Mouse (Mus musculus) lung, adult 2 months (tissue): Measurements from ENCODE around the gene Esrra. TPM values are rescaled to one million over a fixed set of nuclear protein-coding genes. Genes with fewer than 3 reads are reported as not detected.

Experiments used
- DNase-seq: peaks from one replicate; pipeline ENCODE4 v3.0.0; 2022
- H3K4me1 ChIP-seq: fragments of 200-500 bp; 2 replicates; pipeline ENCODE4 v1.6.1; 2011; ENCODE audit warnings: low read length; ENCODE audit not compliant: control insufficient read depth, insufficient read depth
- H3K4me3 ChIP-seq: fragments of 200-500 bp; replicated peaks from 2 replicates; pipeline ENCODE3; 2011; ENCODE audit warnings: low read depth, mild to moderate bottlenecking, control low read depth, low read length; ENCODE audit errors: extremely low read depth
- CTCF ChIP-seq: fragments of 200-500 bp; IDR thresholded peaks from 2 replicates; pipeline ENCODE4 v1.5.1; 2011; ENCODE audit warnings: mild to moderate bottlenecking, low read length, control low read depth; ENCODE audit not compliant: insufficient read depth
- POLR2A ChIP-seq: fragments of 200-500 bp; IDR thresholded peaks from 2 replicates; pipeline ENCODE4 v1.6.1; 2011; ENCODE audit warnings: low read depth, mild to moderate bottlenecking, control low read depth, low read length, borderline replicate concordance; ENCODE audit errors: extremely low read depth
- WGBS: fragments of 180-500 bp; shearing (Covaris S2); methylation state at CpG from one replicate; pipeline ENCODE4 v1.1.7; 2018; 5-methylcytosine and 5-hydroxymethylcytosine counted together
- polyA plus RNA-seq: library from polyadenylated mRNA; depleted of rRNA; stranded (reverse); fragments of >200 nt; gene quantifications from 2 replicates; pipeline ENCODE4 v1.2.3, GENCODE M21; 2012

Esrra gene
- polyA plus RNA-seq, 1 experiment: 43.8 TPM

DNA sequence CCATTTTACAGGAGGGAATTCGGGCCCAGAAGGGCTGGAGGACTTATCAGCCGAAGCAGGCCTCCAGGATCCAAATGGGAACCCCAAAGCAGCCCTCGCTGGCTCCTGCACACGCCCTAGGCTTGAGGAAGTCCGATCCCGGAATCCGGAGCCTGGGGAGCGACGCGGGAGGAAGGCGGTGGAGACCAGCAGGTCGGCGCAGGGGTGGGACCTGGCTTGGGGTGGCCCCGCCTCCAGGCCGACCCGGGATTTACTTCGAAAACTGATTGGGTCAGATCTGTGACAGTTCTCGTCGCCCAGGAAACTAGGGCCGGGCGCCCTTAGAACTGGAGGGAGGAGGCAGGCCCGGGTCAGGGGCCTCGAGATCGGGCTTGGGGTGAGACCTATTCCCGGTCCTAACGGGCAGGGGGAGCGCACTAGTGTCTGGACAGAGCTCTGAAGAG, 20.7 kb upstream of the Esrra start, which contains the start of gene Gpr137:
TSS of gene Gpr137 (minus strand) at position 232 of the 443 bp plus-strand sequence.
- WGBS: under 1% methylated on average over 27 of the region's 27 CpGs
- peaks cover 7% of the 10 kb centered on the region; the same call in 1 of the 2 replicates for H3K4me1 ChIP-seq

DNA sequence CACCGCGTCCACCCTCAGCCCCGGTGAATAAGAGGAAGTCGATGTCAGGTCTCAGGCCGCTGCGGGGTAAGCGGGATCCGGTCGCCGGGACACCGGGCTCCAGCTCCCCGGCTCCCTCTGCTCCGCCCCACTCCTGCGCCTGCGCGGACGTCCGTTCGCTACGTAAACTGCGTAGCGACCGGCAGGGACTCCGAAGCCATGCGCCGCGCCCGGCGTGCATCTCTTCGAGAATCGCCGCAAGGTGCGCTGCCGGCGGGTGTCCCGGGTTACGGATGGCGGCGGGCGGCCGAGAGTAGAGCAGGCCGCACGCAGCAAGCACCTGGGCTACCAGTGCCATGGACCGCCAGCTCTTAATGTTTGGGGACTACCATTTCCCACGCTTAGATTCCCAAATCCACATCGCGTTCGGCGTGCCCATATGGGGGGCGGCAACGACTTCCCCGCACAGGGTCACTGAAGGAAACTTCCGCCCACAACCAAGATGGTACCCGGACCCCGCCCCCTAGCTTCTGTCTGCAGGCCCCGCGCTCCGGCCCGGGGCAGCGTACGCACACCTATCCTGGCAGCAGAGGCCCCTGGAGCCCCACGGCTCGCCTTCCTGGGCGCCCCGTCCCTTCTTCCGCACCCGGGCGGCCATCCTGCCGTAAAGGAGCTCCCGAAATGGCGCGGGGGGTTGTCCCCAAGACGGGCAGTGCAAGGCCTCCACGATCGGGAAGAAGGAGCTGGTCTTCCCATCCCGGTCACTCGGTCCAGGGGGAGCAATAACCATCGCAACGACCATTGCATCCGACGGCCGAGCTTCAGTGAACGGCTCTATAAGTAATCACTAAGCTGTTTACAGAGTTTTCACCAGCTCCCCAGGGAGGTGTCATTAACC, 20.0 kb upstream of the Esrra start, which contains the start of gene Bad:
TSS of gene Bad (plus strand) at position 490 of the 877 bp plus-strand sequence.
- WGBS: under 1% methylated on average over 83 of the region's 83 CpGs
- no peak for TF ChIP-seq CTCF
- peak; percentile 49; the same call in 1 of the 2 replicates for TF ChIP-seq POLR2A
- Histone ChIP-seq H3K4me1 (peaks cover 7% of the 10 kb centered on the region; the same call in 1 of the 2 replicates), H3K4me3 (peak within 1 kb of the TSS; percentile 99)
- peak; percentile 96 for DNase-seq

More for the DNA sequence above, 20.7 kb upstream of the Esrra start, which contains the start of gene Gpr137:
- TF ChIP-seq CTCF: no peak
- peak; percentile 87 for TF ChIP-seq POLR2A
- H3K4me3 ChIP-seq: peak within 1 kb of the TSS; percentile 99
- peak; percentile 92 for DNase-seq

DNA sequence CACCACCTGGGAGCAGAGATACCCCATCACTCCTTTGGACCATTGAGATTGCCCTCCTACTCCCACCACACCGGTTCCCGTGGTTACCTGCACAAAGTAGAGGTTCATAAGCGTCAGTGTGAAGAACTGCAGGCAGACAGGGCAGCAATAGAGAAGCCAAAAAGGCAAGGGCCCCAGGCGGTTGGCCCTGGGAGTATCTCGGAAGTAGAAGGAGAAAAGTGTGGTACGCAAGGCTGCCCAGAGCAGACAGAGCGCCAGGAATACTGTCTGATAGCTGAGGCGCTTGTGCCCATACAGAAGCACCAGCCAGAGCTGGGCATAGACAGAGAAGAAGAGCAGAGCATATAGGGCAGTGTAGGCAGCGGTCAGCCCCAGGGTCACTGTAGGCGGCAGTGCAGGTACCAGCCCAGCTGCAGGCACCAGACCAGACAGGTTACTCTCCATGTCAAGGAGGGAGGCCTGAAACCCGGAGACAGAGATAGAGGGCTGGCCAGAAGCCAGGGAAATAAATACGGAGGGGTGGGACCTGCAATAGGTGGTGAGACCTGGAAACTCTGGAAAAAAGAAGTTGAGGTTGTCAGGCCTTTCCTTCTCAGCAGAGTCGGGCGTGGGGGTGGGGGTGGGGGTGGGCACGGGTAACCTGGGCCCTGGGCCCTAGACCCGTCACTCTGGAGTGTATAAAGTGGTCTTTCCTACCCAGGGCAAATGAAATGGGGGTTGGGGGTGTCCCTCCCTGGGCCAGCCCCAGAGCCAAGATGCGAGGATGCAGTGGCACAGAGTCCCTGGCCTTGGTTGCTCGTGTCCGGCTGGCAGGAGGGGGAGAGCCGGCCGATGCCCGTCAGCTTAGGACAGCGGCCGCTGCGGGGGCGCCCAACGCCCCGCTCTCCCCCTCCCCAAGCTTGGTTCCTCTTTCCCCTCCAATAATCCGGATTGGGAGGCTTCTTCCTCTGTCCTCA, 19.1 kb upstream of the Esrra start:
- no peak for DNase-seq
- H3K4me1 ChIP-seq: peaks cover 7% of the 10 kb centered on the region; the same call in 1 of the 2 replicates
- 21% methylated on average over 29 of the region's 29 CpGs for WGBS
- no peak for TF ChIP-seq CTCF
- no peak for TF ChIP-seq POLR2A
- peak overlapping the region; percentile 87 for H3K4me3 ChIP-seq

DNA sequence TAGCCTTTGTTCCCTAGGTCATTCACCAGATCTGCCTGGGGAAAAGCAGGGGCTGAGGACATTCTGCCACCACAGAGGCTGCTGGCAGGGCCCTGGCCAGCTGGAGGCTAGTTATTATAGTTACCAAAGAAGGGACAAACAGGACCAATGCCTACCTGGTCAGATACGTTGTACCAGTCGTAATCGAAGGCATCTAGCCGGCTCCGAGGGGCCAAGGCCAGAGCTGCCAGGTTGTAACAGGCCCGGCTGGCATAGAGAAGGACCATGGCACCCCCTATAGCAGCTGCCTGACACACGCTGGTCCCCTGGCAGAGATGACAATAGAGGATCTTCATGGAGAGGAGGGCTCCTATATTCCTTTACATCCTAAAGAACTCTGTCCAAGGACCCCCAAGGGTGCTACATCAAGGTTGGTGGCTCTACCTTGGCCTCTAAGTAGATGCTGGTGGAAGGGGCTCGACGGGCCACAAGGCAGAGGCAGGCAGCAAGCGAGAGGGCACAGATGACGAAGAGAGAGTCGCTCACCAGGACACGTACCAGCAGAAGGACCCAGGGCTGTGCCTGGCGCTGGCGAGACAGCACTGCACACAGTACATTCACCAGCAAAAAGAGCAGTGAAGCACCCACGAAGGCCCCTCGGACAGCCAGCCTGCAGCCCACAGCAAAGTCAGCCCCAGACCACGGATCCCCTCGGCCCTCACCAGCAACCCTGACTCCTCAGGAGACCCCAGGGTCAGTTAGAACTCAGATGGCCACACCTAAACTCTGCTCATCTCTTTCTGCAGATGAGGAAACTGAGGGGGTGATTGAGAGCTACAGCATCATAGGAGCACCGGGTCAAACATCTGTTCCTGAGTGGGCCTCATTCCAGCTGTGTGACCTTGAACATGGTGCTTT, 17.7 kb upstream of the Esrra start:
- 91% methylated on average over 20 of the region's 20 CpGs for WGBS

DNA sequence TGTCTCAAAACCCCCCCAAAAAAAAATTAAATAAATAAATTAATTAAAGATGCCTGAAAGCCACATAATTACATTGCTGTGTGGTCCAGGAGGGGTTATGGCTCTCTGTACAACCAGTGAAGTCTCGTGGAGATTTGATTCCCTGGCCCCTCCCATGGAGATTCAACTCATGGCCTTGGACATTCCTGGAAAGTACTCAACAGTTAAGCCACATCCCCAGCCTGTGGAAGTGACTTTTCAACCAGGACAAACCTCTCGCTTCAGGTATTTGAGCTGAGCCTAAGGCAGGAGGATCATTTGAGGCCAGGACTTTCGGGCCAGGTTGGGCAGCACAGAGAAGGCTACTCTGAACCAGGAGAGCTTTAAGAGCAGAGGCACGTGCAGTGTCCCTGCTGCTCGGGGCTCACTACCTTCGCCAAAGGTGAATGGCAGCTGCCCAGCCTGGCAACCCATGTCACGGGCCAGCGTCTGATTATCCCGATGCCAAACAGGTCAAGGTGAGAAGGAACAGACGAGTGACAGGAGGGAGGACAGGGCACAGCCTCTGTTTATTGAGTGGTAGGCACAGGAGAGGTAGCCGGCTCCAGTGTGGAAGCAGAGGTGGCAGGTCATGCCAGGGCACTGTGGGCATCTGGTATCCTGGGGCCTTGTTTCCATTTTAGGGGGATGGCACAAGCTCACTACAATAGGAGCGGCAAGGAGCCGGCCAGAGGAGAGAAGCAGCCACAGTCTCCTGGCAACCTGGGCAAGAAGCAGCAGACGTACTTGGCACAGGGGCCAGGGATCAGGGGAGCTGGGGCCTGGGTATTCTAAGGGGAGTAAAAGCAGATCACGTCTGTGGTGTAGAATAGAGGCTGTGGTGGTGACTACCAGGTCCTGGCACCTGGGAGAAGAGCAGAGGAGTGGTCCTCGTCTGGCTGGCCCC, 16.2 kb upstream of the Esrra start:
- DNase-seq: no peak
- H3K4me3 ChIP-seq: no peak overlapping the region

More for the DNA sequence above, 17.7 kb upstream of the Esrra start:
- H3K4me1 ChIP-seq: peaks cover 7% of the 10 kb centered on the region; the same call in 1 of the 2 replicates
- no peak for DNase-seq
- TF ChIP-seq POLR2A (no peak), CTCF (no peak)
- no peak overlapping the region for H3K4me3 ChIP-seq

DNA sequence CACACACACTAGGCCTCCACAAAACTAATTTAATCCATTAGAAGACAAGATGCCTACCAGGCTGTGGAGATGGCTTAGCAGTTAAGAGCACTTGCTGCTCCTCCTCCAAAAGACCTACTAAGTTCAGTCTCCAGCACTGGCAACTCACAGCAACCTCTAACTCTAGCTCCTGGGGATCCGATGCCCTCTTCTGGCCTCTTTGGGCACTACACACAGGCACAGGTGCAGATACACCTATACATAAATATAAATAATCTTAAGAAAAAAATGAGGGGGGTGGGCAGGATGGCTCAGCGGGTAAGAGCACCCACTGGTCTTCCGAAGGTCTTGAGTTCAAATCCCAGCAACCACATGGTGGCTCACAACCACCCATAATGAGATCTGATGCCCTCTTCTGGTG, 14.7 kb upstream of the Esrra start:
- H3K4me3 ChIP-seq: no peak overlapping the region
- TF ChIP-seq POLR2A (no peak), CTCF (0 out of 2 replicates have a peak, but pooled peaks have one; percentile 29)
- 29% methylated on average over 3 of the region's 3 CpGs for WGBS

More for the DNA sequence above, 16.2 kb upstream of the Esrra start:
- H3K4me1 ChIP-seq: peaks cover 9% of the 10 kb centered on the region; the same call in 1 of the 2 replicates
- WGBS: 79% methylated on average over 16 of the region's 16 CpGs
- TF ChIP-seq POLR2A (no peak), CTCF (no peak)

DNA sequence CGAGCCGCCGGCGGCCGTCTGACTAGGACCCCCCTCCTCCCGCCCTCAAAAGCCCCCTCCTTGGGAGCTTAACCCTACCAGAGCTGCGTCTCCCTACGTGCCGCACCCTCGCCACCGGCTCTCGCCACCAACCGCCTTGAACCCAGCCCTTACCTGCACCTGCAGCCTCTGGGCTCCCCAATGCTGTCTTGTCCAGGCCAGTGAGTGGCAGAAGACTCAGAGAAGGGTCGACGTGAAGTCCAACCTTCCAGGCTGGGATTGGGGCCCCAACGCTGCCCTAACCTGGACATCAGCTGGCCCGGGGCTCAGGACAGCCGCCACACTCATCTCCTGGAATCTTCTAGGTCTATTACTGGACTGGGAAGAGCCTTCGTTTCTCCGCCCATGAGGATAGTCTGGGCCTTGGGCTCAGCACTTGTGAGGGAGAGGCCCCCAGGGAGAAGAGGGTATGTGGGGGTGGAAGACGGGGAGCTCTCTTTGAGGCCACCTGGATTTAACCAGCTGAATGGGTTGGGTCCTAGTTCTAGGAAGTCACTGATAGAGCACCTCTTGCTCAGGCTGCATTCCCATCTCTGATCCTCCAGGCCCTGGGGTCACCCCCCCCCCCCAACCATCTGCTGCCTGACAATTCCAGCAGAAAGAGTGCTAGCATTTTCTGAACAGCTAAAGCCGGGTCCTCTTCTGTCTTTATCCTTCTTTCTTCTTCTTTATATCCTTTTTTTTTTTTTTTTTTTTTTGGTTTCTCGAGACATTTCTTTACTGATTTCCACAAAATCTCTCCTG, 12.8 kb upstream of the Esrra start, which contains the start of gene Kcnk4:
TSS of gene Kcnk4 (minus strand) at position 321 of the 783 bp plus-strand sequence.
- Histone ChIP-seq H3K4me1 (peaks cover 5% of the 10 kb centered on the region; the same call in 1 of the 2 replicates), H3K4me3 (peak within 1 kb of the TSS; percentile 42)
- 15% methylated on average over 23 of the region's 23 CpGs for WGBS
- TF ChIP-seq CTCF (no peak), POLR2A (no peak)
- no peak for DNase-seq

More for the DNA sequence above, 14.7 kb upstream of the Esrra start:
- H3K4me1 ChIP-seq: peaks cover 7% of the 10 kb centered on the region; the same call in 1 of the 2 replicates
- no peak for DNase-seq
